Mouse (Mus musculus): ENCODE measurements around the gene Mecom. TPM values are rescaled to one million over a fixed set of nuclear protein-coding genes. Genes with fewer than 3 reads are reported as not detected.

Mecom gene
- polyA plus RNA-seq, 1 experiment from 2014 or later: 10.3 TPM

GRCm38 (mm10) chr3:30000260-30000659 is 547.5 kb downstream of the Mecom start:
- Histone ChIP-seq H3K36me3 (0 out of 2 replicates have a peak, but pooled peaks cover 3% of the 10 kb centered on the region), H3K9ac (no peak overlapping the region), H3K4me3 (no peak overlapping the region), H3K9me3 (no peaks in the 10 kb centered on the region), H3K4me1 (no peaks in the 10 kb centered on the region), H3K27ac (no peak overlapping the region), H3K27me3 (no peaks in the 10 kb centered on the region), H3K4me2 (no peak overlapping the region)
- WGBS: 80% methylated on average over 7 of the region's 7 CpGs
- no peak for ATAC-seq (ENCODE audit: insufficient number of reproducible peaks, insufficient read depth, low FRiP score, low TSS enrichment, low read depth)

- 0 out of 2 replicates have a peak, but pooled peaks cover 3% of the 10 kb centered on the region for H3K36me3 ChIP-seq
- no peak overlapping the region for H3K4me3 ChIP-seq
- H3K4me1 ChIP-seq: no peaks in the 10 kb centered on the region
- WGBS: 27% methylated on average over 1 of the region's 1 CpGs
- ATAC-seq (ENCODE audit: insufficient number of reproducible peaks, insufficient read depth, low FRiP score, low TSS enrichment, low read depth): no peak
- no peaks in the 10 kb centered on the region for H3K9me3 ChIP-seq
- H3K9ac ChIP-seq: no peak overlapping the region
- H3K27me3 ChIP-seq: no peaks in the 10 kb centered on the region
- H3K27ac ChIP-seq: no peak overlapping the region
- no peak overlapping the region for H3K4me2 ChIP-seq
Observed at GRCm38 (mm10) chr3:29999035-29999434, 548.8 kb downstream of the Mecom start.

- 0 out of 2 replicates have a peak, but pooled peaks cover 3% of the 10 kb centered on the region for H3K36me3 ChIP-seq
- WGBS: 82% methylated on average over 7 of the region's 7 CpGs
Observed at GRCm38 (mm10) chr3:29997068-29997467, 550.7 kb downstream of the Mecom start.

GRCm38 (mm10) chr3:29993346-29993745 is 554.5 kb downstream of the Mecom start:
- WGBS: 77% methylated on average over 10 of the region's 10 CpGs
- Histone ChIP-seq H3K27me3 (no peaks in the 10 kb centered on the region), H3K9ac (no peak overlapping the region), H3K4me1 (no peaks in the 10 kb centered on the region), H3K36me3 (0 out of 2 replicates have a peak, but pooled peaks cover 3% of the 10 kb centered on the region), H3K9me3 (no peaks in the 10 kb centered on the region), H3K4me3 (no peak overlapping the region), H3K27ac (no peak overlapping the region), H3K4me2 (no peak overlapping the region)
- no peak for ATAC-seq (ENCODE audit: insufficient number of reproducible peaks, insufficient read depth, low FRiP score, low TSS enrichment, low read depth)

More at GRCm38 (mm10) chr3:29997068-29997467, 550.7 kb downstream of the Mecom start:
- Histone ChIP-seq H3K4me2 (no peak overlapping the region), H3K4me1 (no peaks in the 10 kb centered on the region), H3K9ac (no peak overlapping the region), H3K27me3 (no peaks in the 10 kb centered on the region), H3K4me3 (no peak overlapping the region), H3K27ac (no peak overlapping the region), H3K9me3 (no peaks in the 10 kb centered on the region)
- no peak for ATAC-seq (ENCODE audit: insufficient number of reproducible peaks, insufficient read depth, low FRiP score, low TSS enrichment, low read depth)

GRCm38 (mm10) chr3:29991523-29991922 is 556.3 kb downstream of the Mecom start:
- Histone ChIP-seq H3K4me2 (no peak overlapping the region), H3K27ac (no peak overlapping the region), H3K36me3 (0 out of 2 replicates have a peak, but pooled peaks cover 3% of the 10 kb centered on the region), H3K9me3 (no peaks in the 10 kb centered on the region), H3K27me3 (no peaks in the 10 kb centered on the region), H3K4me1 (no peaks in the 10 kb centered on the region), H3K4me3 (no peak overlapping the region), H3K9ac (no peak overlapping the region)
- WGBS: 81% methylated on average over 1 of the region's 1 CpGs
- no peak for ATAC-seq (ENCODE audit: insufficient number of reproducible peaks, insufficient read depth, low FRiP score, low TSS enrichment, low read depth)

GRCm38 (mm10) chr3:29984431-29984830 is 563.4 kb downstream of the Mecom start:
- Histone ChIP-seq H3K36me3 (no peaks in the 10 kb centered on the region), H3K4me2 (no peak overlapping the region), H3K9ac (no peak overlapping the region), H3K4me3 (no peak overlapping the region), H3K4me1 (no peaks in the 10 kb centered on the region), H3K27me3 (no peaks in the 10 kb centered on the region), H3K9me3 (no peaks in the 10 kb centered on the region), H3K27ac (no peak overlapping the region)
- no peak for ATAC-seq (ENCODE audit: insufficient number of reproducible peaks, insufficient read depth, low FRiP score, low TSS enrichment, low read depth)
- WGBS: 88% methylated on average over 3 of the region's 3 CpGs

- no peaks in the 10 kb centered on the region for H3K9me3 ChIP-seq
- ATAC-seq (ENCODE audit: insufficient number of reproducible peaks, insufficient read depth, low FRiP score, low TSS enrichment, low read depth): no peak
- H3K27me3 ChIP-seq: no peaks in the 10 kb centered on the region
- H3K4me2 ChIP-seq: no peak overlapping the region
- no peak overlapping the region for H3K4me3 ChIP-seq
- H3K27ac ChIP-seq: no peak overlapping the region
- no peak overlapping the region for H3K9ac ChIP-seq
- no peaks in the 10 kb centered on the region for H3K36me3 ChIP-seq
- 82% methylated on average over 7 of the region's 7 CpGs for WGBS
- H3K4me1 ChIP-seq: no peaks in the 10 kb centered on the region
Observed at GRCm38 (mm10) chr3:29981259-29981910, 566.4 kb downstream of the Mecom start.

GRCm38 (mm10) chr3:29980531-29980930 is 567.3 kb downstream of the Mecom start:
- H3K36me3 ChIP-seq: no peaks in the 10 kb centered on the region
- H3K4me2 ChIP-seq: no peak overlapping the region
- no peak overlapping the region for H3K9ac ChIP-seq
- no peaks in the 10 kb centered on the region for H3K4me1 ChIP-seq
- no peaks in the 10 kb centered on the region for H3K9me3 ChIP-seq
- WGBS: 90% methylated on average over 9 of the region's 9 CpGs
- no peaks in the 10 kb centered on the region for H3K27me3 ChIP-seq
- no peak overlapping the region for H3K4me3 ChIP-seq
- no peak for ATAC-seq (ENCODE audit: insufficient number of reproducible peaks, insufficient read depth, low FRiP score, low TSS enrichment, low read depth)
- H3K27ac ChIP-seq: no peak overlapping the region

GRCm38 (mm10) chr3:29976580-29976979 is 571.2 kb downstream of the Mecom start:
- Histone ChIP-seq H3K27me3 (no peaks in the 10 kb centered on the region), H3K4me1 (no peaks in the 10 kb centered on the region), H3K27ac (no peak overlapping the region), H3K9me3 (no peaks in the 10 kb centered on the region), H3K4me3 (no peak overlapping the region), H3K36me3 (no peaks in the 10 kb centered on the region), H3K9ac (no peak overlapping the region), H3K4me2 (no peak overlapping the region)
- 58% methylated on average over 4 of the region's 4 CpGs for WGBS
- no peak for ATAC-seq (ENCODE audit: insufficient number of reproducible peaks, insufficient read depth, low FRiP score, low TSS enrichment, low read depth)

- Histone ChIP-seq H3K27ac (no peak overlapping the region), H3K27me3 (no peaks in the 10 kb centered on the region), H3K9me3 (no peaks in the 10 kb centered on the region), H3K4me3 (no peak overlapping the region), H3K4me2 (no peak overlapping the region), H3K9ac (no peak overlapping the region), H3K36me3 (no peaks in the 10 kb centered on the region), H3K4me1 (no peaks in the 10 kb centered on the region)
- ATAC-seq (ENCODE audit: insufficient number of reproducible peaks, insufficient read depth, low FRiP score, low TSS enrichment, low read depth): no peak
- WGBS: 86% methylated on average over 11 of the region's 11 CpGs
Observed at GRCm38 (mm10) chr3:29968433-29968949, 579.3 kb downstream of the Mecom start.

GRCm38 (mm10) chr3:29963953-29964352 is 583.9 kb downstream of the Mecom start:
- Histone ChIP-seq H3K27me3 (no peaks in the 10 kb centered on the region), H3K4me2 (no peak overlapping the region), H3K4me3 (no peak overlapping the region), H3K4me1 (no peaks in the 10 kb centered on the region), H3K9ac (no peak overlapping the region), H3K27ac (no peak overlapping the region), H3K9me3 (no peaks in the 10 kb centered on the region), H3K36me3 (no peaks in the 10 kb centered on the region)
- WGBS: 75% methylated on average over 7 of the region's 7 CpGs
- ATAC-seq (ENCODE audit: insufficient number of reproducible peaks, insufficient read depth, low FRiP score, low TSS enrichment, low read depth): no peak

GRCm38 (mm10) chr3:29963447-29963846 is 584.4 kb downstream of the Mecom start:
- no peaks in the 10 kb centered on the region for H3K27me3 ChIP-seq
- no peak for ATAC-seq (ENCODE audit: insufficient number of reproducible peaks, insufficient read depth, low FRiP score, low TSS enrichment, low read depth)
- H3K4me3 ChIP-seq: no peak overlapping the region
- no peak overlapping the region for H3K4me2 ChIP-seq
- H3K4me1 ChIP-seq: no peaks in the 10 kb centered on the region
- H3K9me3 ChIP-seq: no peaks in the 10 kb centered on the region
- H3K9ac ChIP-seq: no peak overlapping the region
- H3K27ac ChIP-seq: no peak overlapping the region
- no peaks in the 10 kb centered on the region for H3K36me3 ChIP-seq
- WGBS: 77% methylated on average over 3 of the region's 3 CpGs

All from embryonic facial prominence, embryonic 13.5 days (tissue).